20 mouse cellular contexts compared by ENCODE assay signal in the genomic region with DNA sequence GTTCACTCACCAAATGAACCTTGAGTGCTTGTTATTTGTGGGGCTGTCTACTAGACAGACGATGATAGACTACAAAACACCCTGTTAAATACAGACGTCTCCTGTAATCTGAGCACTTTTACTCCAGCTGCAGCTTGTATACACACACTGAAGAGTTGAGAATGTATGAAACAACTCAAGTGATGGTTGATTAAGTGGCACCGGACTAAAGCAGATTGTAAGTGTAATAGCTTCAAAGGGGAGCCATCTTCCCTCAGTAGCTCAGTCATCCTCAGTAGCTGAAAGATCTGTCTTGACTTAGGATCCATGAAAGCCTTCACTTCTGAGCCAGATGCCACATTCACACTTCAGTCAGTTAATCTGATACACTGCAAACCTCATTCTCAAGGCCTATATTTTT. TPM values are rescaled to one million over a fixed set of nuclear protein-coding genes. Genes with fewer than 3 reads are reported as not detected.
"Had no signal": no experiment of that assay in that cellular context is flagged by ENCODE, and none has a peak within 500 bp of the region (broad histone marks: within the 10 kb centered on the region; RNA-seq: fewer than 3 reads in every experiment).

No protein-coding gene starts in this region.

- ATAC-seq: liver, postnatal 0 days; midbrain, embryonic 15.5 days had no signal

- H3K36me3 ChIP-seq: midbrain, embryonic 12.5 days; midbrain, embryonic 15.5 days had no signal

- H3K9me3 ChIP-seq: kidney, embryonic 15.5 days; limb, embryonic 12.5 days; limb, embryonic 15.5 days; midbrain, embryonic 12.5 days; midbrain, embryonic 15.5 days; neural tube, embryonic 12.5 days; neural tube, embryonic 15.5 days had no signal

- H3K27me3 ChIP-seq: kidney, embryonic 15.5 days; limb, embryonic 12.5 days; limb, embryonic 15.5 days; midbrain, embryonic 12.5 days; midbrain, embryonic 15.5 days; neural tube, embryonic 12.5 days; neural tube, embryonic 15.5 days had no signal

- H3K4me2 ChIP-seq: kidney, embryonic 15.5 days; limb, embryonic 12.5 days; limb, embryonic 15.5 days; liver, embryonic 11.5 days; midbrain, embryonic 12.5 days; midbrain, embryonic 15.5 days; neural tube, embryonic 12.5 days; neural tube, embryonic 15.5 days had no signal

- H3K9ac ChIP-seq: kidney, embryonic 15.5 days; limb, embryonic 12.5 days; limb, embryonic 15.5 days; liver, embryonic 14.5 days; liver, postnatal 0 days; midbrain, embryonic 12.5 days; midbrain, embryonic 15.5 days; neural tube, embryonic 12.5 days; neural tube, embryonic 15.5 days had no signal

- H3K27ac ChIP-seq: kidney, embryonic 15.5 days; limb, embryonic 12.5 days; limb, embryonic 15.5 days; liver, embryonic 14.5 days; macrophage; midbrain, embryonic 12.5 days; midbrain, embryonic 15.5 days; neural tube, embryonic 12.5 days; neural tube, embryonic 15.5 days had no signal

- H3K4me1 ChIP-seq: limb, embryonic 15.5 days had no signal

- DNase-seq: kidney, adult 11 months; kidney, adult 8-10 months; kidney, postnatal 10 days; kidney, postnatal 36 days; layer of hippocampus, postnatal 36 days; left cerebral cortex, postnatal 4 days; liver, postnatal 0 days; retina, postnatal 1 day; thymus, postnatal 36 days had no signal

- H3K4me3 ChIP-seq: kidney, embryonic 15.5 days; limb, embryonic 12.5 days; limb, embryonic 15.5 days; midbrain, embryonic 12.5 days; midbrain, embryonic 15.5 days; neural tube, embryonic 12.5 days; neural tube, embryonic 15.5 days had no signal

RNA-seq across cellular contexts. Expression of a gene that starts 43.3 kb away (rescaled TPM):
- total RNA-seq: megakaryocyte, adult 5-6 weeks had no signal
- polyA plus RNA-seq: macrophage had no signal
